Mouse (Mus musculus) lung, postnatal 36 days (tissue): ENCODE measurements around the gene Srrm1.

Source experiments
- DNase-seq: peaks from one replicate; pipeline ENCODE4 v3.0.0; 2022; ENCODE audit warnings: mixed read lengths

Srrm1 gene

DNA sequence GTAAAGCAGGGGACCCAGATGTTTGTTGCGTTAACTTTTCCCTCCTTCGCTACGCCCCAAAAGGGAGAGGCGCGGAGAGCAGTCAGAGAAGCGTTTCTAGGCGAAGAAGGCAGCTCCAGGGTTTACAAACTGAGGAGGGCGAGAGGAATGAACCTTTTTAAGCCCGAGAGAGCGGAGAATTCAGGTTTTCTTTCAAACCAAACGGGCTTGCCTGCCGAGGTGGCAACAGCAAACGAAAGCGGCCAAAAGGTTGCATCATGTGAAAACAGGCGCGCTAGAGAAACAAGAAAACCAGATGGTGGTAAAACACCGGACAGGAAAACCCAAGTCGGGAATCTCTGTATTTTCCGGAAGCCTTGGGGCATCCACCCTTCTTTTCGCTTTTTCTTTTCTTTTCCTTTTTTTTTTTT, 81.7 kb downstream of the Srrm1 start:
- peak; percentile 65 for DNase-seq
